Mouse (Mus musculus) cerebellum, adult 9-11 months (tissue): ENCODE data around the gene Atm.
A peak's percentile ranks its signal among the peaks of the same experiment; 100 is the strongest.

Source experiments
- DNase-seq: peaks from one replicate; pipeline ENCODE4 v3.0.0; 2022

Gene Atm

DNA sequence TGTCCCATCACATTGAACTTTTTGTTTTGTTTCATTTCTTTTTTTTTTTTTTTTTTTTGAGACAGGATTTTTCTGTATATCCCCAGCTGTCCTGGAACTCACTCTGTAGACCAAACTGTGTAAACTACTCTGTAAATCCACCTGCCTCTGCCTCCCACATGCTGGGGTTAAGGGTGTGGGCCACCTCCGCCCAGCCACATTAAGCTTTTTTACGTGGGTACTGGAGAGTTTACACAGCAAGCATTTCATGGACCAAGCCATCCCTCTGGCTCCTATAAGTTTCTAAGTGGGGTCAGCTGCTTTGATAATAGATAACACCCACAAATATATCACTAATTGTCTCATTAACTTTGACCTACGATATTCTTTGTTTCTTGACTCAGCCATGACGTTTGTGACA is 128.0 kb downstream of the Atm start:
- DNase-seq, result no peak

DNA sequence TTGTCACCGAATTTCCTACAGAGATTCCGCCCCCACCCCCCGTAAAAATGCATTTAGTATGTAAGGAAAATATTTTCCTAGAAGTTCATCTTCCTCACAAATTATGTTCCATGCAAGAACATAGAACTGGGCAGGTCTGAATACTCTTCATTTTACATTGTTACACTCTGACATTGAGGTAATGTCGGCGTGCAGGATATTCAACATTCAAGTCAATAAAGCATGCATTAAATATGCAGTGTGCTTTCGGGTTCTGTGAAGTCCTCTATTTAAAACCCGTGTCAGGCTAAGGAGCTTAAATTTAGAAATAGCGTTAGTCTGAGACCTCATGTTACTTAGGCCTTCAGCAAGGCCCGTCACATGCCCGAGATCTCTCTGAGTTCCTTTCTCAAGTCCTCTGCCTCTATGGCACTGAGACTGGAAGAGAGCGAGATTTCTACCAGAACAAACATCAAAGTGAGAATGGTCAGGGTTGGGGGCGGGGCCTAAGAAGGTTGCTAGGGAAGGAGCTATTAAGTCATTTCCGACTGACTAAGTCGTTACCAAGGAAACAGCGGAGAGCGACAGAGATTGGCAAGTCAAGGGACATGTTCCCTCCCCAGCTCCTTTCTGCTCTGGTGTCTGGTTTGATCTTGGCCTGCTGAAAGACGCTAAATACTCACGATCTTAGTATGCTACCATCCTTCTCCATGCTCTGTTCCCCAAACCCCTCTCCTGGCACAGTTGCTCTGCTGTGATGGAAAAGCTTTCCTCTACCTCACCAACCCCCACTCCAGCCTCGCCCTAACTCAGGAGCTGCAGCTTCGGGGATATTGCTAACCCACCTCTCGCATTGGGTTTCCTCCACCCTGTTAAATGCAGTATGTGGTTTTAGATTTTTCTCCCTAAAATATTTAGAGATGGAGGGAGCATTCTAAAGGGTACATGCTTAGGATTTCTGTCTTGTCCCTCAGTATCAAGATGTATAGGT is 131.5 kb downstream of the Atm start:
- DNase-seq, result peak; percentile 67

- DNase-seq, result no peak
These were observed 132.3 kb downstream of the Atm start for GRCm38 (mm10) chr9:53404050-53404752.

DNA sequence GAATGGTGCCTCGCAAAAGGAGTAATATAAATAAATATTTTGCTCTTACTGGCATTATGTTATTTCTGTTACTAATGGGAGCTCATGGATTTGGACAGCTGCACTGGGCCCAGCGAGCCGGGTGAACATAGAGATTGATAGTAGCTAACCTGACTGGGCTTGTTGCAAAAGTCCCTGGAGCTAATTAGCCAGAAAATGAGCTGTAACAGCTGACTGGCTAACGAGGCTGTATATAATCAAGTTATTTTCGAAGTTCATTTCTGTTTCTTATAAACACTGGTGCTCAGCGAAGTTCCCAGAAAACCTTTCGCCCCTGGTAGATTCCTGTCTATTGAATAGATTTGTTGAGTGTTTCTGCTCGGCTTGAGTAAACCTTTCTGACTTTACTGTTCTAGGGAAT is 133.5 kb downstream of the Atm start:
- DNase-seq, result no peak

DNA sequence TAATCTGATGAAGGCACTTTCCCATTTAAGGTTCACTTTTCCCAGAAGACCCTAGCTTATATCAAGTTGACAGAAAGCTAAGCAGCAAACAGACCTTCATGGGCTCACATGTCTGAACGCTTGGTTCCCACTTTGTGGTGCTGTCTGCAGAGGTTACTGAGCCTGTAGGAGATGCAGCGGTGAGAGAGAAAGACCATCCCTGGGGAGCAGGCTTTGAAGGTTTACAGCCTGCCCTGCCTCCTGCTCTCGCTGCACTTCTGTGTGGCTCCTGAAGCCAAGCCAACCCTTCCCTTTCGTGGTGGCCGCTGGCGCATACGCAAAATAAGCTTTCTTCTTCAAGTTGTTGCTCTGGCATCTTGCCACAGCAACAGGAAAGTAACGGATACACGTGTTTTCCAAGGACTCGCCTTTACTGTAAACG is 134.2 kb downstream of the Atm start, which contains the start of gene 4930550C14Rik:
Gene 4930550C14Rik (plus strand): TSS at position 35 of the 421 bp plus-strand sequence.
- no peak for DNase-seq

GRCm38 (mm10) chr9:53401146-53401545 is 135.4 kb downstream of the Atm start:
- DNase-seq, result no peak

DNA sequence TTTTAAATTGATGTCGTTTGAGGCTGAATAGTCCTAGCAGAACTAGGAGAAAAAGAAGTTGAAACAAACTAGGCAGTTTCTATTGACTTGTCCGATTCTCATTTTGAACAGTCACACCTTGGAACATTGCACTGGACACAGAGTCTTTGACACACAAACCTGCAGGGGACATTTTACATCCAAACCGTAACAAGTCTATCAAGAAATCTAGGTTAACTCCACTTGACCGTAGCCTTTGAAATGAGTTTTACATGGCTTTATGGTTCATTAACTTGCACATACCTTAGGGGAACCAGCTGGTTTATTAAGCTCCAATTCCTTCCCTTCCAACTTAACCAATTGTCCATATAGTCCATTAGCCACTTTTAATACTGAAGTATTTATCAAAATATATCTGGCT is 135.8 kb downstream of the Atm start:
- no peak for DNase-seq

DNA sequence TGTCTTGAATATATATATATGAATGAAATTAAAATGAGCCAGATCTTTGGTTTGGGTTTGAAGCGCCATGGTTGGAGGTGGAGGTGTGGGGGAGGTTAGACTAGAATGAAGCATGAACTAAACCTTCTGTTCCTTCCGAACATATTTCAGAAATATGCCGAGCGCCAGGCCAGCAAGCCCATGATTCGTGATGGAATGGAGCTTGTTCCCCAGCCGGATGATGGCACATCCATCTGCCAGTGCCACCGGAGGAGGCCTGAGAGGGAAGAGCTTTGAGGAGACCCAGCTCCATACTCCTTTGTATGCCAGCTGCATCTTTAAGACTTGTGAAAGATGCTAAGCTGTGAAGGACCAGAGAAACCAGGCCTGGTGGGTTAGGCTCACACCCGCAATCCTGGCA is 137.0 kb downstream of the Atm start:
- DNase-seq, result no peak

DNA sequence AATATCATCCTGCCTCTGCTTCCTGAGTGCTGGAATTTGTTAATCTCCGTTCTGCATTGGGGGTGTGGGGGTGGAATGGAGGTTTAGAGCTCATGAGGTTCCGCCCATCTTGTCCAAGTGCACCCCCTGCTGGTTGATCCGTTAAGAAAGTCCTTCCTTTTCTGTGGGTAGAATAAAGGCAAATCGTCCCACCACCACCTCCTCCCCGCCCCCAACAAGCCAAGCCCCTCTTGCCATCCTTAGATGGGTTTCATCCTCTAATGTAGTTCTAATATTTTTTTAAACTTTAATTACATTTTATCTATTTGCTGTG is 138.2 kb downstream of the Atm start:
- peak; percentile 60 for DNase-seq

- no peak for DNase-seq
These were observed 138.7 kb downstream of the Atm start for GRCm38 (mm10) chr9:53397685-53398387.

DNA sequence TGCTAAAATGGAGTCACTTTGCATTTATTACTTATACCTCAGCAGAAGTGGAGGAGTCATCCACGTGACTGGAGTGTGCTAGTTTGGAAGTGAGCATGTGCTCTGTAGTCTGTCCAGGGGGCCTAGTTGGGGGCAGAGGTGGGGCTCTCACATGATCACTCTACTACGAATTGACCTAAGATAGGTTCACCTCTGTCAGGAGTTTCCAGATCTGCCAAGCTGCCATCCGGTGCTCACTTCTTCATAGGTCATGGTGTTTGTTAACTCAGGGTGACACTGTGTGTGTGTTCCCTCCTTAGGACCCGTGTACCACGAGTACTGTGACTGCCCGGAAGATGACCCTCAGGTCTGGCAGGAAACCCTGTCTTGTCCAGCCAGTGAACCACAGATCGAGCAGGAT is 146.4 kb downstream of the Atm start:
- no peak for DNase-seq
